Mouse (Mus musculus): ENCODE data around the gene Dna2.
A peak's percentile ranks its signal among the peaks of the same experiment; 100 is the strongest.
"Not testable (repeated sequence)": the region's sequence is repeated elsewhere in the genome, so short reads cannot be mapped to it uniquely, and the experiment has no call there.

Gene Dna2

DNA sequence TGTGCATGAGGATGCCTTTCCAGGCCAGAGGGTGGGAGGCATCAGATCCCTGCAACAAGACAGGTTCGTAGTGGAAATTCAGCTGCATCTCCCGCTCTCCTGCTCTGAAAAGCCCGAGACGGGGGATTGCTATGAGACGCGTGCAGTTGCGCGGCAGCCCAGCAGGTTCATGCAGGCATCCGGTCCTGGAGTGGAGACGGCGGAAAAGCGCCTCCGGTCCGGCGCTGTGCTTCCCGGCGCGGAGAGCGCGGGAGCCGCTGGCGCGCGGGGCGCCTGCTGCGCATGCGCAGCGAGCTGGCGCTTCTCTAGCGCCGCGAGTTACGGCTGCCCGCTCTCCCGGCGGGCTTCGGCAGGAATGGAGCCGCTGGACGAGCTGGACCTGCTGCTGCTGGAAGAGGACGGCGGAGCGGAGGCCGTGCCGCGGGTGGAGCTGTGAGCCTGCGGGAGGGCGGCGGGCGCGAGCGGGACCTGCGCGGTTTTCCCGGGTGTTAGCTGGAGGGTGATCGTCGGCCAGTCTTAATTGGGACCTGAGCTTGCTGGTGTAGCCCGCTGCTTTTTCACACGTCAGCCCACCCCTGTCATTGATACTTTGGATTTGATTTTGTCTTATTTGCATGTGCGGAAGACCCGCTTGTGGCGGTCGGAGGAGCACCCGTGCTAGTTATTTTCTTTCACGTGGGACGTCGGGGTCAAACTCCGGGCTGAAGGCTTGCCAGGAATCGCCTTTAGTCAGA, at the start of gene Dna2:
Dna2 (plus strand) TSS at position 289 of the 734 bp plus-strand sequence.
- DNase-seq = peak; percentile 89

DNA sequence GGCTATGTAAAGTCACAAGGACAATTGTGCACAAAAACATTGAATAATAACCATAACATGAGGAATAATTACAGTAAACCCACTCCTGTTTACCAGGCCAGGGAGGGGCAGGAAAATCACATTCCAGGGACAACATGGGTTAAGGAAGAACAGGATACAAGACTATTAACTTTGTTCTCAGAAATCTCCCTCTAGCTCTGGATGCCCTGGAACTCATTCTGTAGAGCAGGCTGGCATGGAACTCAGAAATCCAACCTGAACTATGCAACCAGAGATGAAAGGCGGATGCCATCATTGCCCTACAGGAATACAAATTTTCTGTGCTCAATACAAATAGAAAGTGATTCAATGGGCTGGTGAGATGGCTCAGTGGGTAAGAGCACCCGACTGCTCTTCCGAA, 49.4 kb upstream of the Dna2 start:
- DNase-seq = no peak

DNA sequence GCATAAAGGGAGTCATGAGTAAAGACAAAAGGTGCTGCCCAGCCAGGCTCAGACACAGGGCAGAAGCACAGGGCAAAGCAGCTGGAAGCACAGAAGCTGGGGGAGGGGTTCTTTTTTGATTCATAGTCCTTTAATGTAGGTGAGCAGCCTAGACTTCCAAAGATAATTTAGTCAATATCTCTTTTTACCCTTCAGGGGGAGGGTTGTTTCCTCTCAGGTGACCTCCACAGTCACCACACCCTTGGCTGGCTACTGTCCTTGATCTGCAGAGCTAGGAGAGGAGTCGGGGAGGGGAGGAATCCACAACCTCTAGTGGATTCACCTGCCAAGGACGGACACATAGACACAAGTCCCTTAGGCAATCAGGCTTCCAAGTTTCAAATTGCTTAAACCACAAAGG, 48.8 kb upstream of the Dna2 start:
- DNase-seq = no peak

DNA sequence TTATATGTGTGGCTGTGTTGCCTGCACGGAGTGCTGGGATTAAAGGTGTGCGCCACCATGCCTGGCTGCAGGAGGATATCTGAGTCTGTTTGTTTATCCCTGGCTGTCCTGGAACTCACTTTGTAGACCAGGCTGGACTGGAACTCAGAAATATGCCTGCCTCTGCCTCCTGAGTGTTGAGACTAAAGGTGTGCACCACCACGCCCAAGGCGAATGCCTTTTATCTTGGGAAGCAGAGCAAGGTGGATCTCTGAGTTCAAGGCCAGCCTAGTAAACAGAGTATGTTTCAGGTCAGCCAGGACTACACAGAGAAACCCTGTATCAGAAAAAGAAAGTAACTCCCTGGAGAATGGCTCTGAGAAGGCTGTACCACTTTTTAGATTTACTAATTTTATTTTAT, 46.7 kb upstream of the Dna2 start:
- no peak for DNase-seq

DNA sequence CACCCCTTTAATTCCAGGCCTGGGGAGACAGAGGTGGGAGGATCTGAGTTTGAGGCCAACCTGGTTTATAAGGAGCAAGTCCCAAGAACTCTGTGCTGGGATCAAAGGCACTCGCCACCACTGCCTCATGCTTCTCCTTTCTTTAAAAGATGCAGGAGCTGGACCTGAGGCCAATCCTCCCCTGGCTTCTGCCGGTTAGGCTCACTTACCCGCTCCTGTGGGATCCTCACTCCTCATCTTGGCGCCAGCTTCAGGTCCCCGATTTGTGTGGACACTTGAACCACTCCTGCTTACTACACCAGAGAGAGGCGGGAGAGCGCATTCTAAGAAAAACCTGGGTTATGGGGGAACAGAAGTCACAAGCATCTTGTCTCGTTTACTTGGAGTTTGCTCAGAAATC, 45.0 kb upstream of the Dna2 start:
- DNase-seq = no peak

DNA sequence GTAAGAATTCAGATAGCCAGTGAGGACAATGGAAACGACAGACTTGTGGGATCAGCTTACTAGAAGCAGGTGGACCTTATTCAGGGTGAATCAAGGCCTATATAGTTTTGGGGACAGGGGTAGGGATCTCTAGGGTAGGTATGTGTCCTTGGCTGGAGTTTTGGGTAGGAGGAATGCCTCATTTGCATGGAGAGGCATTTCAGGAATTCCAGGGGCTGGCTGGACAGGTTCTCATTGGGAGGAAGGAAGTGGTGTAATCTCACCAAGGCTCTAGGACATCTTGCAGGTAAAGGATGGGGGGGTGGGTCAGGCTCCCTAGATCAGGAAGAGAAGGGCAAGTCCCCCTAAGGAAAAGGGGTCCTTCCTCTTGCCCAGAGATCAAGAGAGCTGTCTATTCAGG, 44.0 kb upstream of the Dna2 start:
- DNase-seq = no peak

DNA sequence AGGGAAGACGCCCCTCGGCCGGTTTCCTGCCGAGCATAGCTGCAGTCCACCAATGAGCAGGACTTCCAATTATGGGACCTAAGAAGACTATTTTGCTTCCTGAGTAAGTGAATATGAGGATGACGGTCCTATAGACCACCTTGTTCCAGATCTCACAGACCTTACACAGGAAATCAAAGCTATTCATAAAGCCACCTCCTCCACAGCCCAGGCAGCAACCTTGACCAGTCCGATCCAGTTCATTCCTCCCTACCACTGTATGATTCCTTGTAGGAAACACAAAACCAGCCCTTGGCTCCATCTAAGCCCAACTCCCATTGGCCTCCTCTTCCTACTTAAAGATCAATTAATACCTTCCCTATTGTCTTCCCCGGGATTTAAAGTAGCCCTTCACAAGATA, 40.5 kb upstream of the Dna2 start:
- no peak for DNase-seq

DNA sequence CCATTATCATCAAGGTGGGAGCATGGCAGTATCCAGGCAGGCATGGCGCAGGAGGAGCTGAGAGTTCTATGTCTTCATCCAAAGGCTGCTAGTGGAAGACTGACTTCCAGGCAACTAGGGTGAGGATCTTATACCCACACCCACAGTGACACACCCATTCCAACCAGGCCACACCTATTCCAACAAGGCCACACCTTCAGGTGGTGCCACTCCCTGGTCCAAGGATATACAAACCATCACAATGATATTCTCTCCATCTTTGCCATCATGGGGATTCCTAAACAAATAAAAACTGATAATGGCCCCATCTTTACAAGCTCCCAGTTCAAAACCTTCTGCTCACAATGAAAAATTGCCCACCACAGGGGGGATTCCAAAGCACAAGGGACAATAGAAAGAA, 37.9 kb upstream of the Dna2 start, which contains the start of gene Tet1:
Tet1 (minus strand) TSS at position 101 of the 400 bp plus-strand sequence.
- not testable (repeated sequence) for DNase-seq

DNA sequence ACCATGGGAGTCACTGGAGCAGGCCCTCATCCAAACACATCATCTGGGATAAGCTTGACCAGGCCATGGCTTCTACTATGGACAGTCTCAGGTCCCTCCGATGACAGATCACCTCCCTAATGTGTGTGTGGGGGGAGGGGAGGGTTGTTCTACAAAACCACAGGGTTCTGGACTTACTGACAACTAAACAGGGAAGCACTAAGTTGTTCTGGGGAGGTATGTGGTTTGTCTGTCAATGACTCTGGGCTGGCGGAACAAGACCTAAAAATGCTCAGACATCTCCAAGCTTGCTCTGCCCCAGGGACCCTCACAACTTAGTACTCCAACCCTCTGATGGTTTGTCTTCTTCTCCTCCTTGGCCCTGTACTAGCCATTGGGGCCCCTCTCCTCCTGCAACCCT, 35.7 kb upstream of the Dna2 start:
- no peak for DNase-seq

DNA sequence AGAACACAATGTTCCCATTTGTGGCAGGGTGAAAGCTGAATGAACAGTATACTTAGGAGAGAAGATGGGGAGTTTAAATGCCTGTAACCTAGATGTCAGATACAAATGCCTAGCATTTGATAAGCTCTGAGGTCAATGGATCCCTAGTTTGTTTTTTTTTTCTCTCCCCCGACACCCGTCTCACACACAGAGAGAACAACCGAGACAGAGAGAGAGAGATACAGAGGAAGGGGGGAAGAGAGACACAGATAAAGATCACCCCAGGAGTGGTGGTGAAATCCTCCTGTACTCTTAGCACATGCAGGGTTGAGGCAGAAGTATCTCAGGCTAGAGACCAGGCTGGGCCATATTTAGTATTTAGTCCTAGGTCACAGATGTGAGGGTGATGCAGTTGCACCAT, 27.8 kb upstream of the Dna2 start:
- no peak for DNase-seq

DNA sequence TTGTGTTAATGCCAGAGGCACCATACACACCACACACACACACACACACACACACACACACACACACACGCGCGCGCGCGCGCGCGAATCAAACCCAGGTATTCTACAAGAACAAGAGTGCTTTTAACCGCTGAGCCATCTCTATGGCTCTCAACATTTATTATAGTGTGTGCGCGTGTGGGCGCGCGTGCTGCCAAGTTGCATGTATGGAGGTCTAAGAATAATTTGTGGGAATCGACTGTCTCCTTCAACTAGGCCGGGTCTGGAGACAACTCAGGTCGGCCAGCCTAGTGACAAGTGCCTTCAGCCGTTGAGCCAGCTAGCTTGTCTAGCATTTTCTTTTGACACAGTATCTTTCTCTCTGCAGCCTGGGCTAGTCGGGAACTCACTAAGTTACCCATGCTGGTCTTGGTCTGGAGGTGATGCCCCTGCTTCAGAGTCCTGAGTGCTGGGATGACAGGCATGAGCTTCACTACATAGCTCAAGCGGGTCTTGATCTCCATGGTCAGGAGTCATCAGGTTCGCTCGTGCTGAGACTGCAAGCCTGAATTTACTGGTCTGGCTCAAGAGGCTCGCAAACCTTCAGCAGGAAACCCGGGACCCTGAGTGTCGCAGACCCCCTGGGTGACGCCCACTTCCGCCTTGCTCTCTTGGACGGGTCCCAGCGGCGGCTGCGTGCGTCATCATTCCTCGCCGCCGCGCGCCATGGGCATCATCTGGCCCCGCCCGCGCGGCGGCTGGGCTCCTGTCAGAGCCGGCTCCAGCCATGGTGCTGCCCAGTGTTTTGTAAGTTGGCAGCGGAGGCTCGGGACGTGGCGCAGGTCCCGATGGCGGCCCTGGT, 26.7 kb upstream of the Dna2 start, which contains the start of gene Slc25a16:
Slc25a16 (plus strand) TSS at position 709 of the 841 bp plus-strand sequence.
- DNase-seq = peak; percentile 96

DNA sequence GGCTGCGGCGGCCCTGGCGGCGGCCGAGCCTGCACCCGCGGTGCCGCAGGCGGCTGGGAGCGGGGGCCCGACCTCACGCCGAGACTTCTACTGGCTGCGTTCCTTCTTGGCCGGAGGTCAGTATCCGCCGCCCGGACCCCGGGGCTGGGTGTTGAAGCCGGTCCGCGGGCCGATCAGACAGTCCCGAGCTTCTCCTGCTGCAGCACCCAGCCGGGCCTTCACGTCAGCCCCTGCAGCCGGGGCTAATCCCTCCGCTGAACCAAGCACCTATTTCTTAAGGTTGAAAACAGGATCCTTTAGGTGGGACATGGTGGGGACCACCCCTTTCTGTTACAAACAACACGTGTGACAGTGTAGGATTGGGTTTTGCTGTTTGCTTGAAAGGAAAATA, 26.1 kb upstream of the Dna2 start:
- DNase-seq = no peak

DNA sequence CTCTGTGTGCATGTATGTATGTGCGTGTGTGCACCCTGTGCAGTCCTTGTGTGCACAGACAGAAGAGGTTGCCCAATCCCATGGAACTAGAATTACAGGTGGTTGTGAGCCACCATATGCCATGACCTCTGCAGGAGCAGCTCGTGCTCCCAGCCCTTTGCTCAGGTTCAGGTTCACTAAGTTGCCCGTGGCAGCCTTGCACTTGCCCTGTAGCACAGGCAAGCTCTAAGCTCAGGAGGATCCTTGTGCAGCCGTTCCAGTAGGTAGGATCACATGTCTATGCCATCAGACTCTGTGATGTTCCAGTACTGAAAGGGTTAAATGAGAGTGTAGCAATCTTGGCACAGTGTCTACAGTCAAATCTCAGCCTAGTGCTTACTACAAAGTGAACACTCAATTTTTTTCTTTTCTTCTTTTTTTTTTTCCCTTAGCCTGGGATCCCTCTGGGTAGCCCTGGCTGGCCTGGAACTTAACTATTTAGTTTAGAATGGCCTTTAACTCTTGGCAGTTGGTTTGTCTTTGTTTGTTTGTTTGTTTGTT, 22.7 kb upstream of the Dna2 start:
- peak; percentile 51 for DNase-seq

DNA sequence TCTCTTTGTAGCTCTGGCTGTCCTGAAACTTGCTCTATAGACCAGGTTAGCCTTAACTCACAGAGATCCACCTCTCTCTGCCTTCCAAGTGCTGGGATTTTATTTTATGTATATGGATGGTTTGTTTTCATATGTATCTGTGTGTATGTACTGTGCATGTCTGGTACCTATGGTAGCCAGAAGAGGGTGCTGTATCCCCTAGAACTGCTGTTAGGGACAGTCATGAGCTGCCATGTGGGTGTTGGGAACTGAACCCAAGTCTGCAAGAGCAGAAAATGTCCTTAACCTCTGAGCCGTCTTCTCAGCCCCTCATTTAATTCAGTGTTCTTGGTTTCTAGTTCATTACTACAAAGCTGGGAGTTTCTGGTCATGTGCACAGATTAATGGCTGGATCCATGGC, 14.4 kb upstream of the Dna2 start:
- no peak for DNase-seq

DNA sequence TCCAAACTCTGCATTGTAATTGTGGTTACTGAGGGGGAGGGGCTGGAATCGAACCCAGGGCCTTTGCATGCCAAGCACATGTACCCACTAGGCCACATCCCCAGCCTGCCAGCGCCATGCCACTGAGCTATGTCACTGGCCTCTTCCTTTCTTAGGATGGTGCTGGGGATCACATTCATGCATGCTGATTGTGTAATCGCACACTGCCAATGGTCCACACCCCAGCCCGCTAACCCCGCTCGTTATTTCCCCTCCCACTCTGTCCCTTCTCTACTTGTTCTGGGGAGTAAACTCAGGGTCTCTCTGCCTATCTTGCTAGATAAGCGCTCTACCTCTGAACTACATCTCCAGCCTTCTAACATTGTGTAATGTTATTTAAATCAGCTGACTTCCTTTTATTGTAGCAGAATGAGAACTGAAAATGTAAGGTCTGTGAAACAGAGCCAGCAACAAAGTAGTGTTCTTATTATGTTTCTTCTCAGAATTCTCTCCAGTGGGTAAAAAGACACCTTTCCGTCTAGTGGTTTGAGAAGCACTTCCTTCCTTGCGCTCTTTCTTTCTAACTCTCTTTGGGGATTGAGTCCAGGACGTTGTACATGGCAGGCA, 1.7 kb upstream of the Dna2 start:
- DNase-seq = no peak

DNA sequence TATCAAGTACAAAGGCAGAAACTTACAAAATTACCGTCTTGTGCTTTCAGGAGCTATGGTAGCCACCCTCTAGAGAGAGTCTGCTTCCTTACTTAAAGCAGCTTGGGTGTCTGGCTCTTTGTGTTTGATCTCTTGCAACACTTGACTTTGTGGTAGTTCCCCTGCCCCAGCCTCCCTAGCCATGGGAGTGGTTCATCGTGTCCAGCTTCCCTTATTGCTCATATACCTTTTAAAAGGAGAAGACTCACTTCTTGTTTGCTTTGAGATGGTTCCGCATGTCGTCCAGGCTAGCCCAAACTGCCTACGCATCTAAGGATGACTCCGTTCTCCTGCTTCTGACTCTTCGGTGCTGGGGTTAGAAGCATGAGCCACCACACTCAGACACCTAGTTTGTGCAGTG, 1.7 kb downstream of the Dna2 start:
- DNase-seq = no peak

DNA sequence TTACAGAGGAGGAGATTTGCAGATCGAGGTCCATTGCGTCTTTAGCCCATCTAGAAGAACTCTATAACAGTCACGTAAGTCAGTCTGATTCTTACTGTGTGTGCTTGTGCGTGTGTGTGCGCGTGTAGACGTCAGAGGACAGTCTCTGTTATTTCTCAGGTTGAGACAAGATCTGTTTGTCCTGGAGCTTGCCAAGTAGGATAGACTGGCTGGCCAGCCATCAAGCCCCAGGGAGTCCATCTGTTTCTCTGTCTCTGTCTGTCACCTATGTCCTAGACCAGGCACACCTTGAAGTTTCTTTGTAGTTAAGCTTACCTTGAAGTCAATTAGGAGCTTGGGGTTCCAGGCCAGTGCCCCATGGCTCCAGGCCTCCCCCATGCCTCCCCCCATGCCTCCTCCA, 17.1 kb downstream of the Dna2 start:
- DNase-seq = no peak

DNA sequence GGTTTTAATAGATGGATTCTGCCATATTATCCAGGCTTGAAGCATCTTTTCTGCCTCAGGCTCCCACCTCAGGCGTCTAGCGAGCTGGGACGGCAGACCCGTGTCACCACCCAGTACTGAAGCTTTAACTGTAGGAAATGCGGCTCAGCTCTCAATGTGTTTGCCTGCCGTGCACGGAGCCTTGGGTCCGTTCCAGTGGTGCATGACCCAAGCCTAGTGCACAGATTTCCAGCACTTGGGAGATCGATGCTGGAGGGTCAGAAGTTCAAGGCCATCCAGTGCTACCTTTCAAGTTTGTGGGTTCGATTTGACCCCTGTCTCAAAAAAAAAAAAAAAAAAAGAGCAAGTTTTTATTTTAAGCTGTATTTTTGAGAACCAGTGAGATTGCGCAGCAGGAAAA, 19.0 kb downstream of the Dna2 start:
- DNase-seq = no peak

DNA sequence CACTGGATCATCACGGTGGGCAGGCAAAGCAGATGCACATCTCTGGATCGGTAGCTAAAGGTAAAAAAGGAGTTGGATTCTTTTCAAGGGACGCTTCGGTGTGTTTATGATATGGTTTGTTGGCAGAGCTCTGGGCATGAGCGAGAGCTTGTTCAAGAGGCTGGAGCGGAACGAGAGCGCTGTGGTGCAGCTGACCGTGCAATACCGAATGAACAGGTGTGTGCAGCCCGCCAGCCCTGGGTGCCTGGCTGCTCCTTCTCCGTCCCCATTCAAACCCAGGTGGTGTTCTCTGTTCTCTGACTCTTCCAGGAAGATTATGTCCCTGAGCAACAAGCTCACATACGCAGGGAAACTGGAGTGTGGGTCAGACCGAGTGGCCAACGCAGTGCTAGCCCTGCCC, 19.5 kb downstream of the Dna2 start:
- DNase-seq = peak; percentile 34

DNA sequence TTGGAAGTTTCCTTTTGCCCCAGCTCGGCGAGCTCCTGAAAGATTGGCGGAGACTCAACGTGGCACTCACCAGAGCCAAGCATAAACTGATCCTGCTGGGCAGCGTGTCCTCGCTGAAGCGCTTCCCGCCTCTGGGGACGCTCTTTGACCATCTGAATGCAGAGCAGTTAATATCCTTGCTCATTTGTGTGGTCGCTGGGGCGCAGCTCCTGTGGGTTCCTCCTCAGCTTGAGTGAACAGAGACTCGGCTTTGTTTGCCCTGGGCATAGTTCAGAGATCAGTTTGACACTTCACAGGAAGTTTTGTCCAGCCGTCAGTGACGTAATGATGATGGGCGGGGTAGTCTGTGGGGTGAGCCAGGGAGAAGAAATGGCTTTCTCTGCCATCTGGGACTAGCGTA, 25.0 kb downstream of the Dna2 start:
- DNase-seq = peak; percentile 45

DNA sequence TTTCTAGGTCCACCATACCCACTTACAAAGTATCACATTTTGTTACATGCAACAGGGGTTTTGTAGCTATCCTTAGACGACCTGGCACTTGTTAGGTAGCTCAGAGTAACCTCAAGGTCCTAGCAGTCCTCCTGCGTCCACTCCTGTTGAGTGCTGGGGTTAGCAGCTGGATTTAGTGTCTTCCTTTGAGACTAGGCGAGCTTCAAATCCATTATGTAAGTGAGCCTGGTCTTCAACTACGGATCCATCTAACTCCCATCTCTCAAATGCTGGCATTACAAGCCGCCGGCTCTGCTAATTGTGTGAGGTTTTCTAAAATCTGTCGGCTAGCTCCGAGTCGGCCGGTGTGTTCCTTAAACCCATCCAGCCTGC, 32.8 kb downstream of the Dna2 start:
- no peak for DNase-seq

DNA sequence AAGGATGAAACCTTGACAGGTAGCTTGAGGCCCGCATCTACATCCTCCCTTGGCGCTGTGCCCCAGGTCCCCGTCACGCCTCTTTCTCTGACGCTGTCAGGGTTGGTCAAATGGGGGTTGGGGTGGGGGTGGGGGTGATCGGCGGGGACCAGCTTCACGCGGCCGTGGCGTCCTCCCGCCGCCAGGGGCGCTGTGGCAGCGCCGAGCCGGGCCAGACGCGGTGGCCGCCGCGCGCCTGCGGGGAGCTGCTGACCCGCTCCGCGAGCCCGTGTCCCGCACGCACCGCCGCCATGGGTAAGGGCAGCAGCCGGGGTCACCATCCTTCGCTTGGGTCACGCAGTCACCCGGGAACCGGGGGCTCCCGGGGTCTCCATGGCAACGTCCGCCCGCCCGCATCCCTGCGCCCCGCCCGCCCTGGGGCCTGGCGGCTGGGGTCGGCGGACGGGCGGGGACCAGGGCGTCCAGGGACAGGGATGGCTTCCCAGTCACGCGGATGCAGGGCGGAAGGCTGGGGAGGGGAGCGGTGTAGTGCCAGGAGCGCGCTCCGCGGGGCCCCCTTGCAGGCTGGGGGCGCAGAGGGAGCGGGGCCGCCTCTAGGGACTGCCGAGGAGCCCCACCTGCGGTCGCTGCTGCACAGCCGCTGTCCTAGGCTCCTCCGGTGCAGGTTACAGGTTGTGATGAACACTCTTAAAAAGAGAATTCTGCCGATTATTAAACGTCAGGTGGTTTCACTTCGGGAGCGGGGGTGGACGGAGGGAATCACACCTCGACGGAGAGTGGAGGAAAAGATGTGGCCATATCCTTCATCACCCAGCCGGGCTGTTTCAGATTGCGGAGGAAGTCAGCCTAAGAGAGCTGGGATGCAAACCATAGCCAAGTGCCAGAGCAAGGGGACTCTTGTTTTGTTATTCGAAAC, 33.5 kb downstream of the Dna2 start, which contains the start of gene Rufy2:
Rufy2 (plus strand) TSS at position 185 of the 916 bp plus-strand sequence.
- DNase-seq = peak; percentile 91
